Mouse (Mus musculus): ENCODE measurements around the gene Krtcap3.

GRCm38 (mm10) chr5:31241522-31242034 lies 9.9 kb upstream of the Krtcap3 start:
- TF ChIP-seq GATA1 (IDR thresholded peaks at IDR 0.05; ENCODE audit: borderline replicate concordance, low read length) (no peak), FLI1 (IDR thresholded peaks at IDR 0.05; ENCODE audit: low read length) (no peak)

Data from megakaryocyte, embryonic 14.5 days (primary cell).